Mouse (Mus musculus): ENCODE data around the gene B130006D01Rik.

DNA sequence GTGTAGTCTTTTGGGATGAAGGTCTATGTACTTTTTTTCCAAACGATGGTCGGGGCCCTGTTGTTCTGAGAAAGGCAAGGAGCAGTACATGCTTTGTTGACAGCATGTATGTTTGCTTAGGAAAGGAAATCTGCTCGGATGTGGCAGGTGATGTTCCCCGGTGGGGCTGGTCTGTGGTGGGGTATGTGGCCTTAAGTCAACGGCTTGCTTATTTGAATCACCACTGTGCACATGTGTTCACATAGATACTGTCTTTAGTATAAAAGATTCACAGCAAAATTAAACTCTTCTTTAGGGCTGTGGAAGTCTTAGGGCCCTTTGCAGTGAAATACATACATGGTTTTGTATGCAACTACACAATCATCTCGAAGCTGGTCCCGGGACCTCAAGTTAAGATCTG, 9.0 kb upstream of the B130006D01Rik start:
- TF ChIP-seq CTCF (IDR thresholded peaks at IDR 0.05; ENCODE audit: low read depth) (no peak), EP300 (optimal IDR thresholded peaks at IDR 0.05) (no peak)

Data from stomach, postnatal 0 days (tissue).